Mouse (Mus musculus) megakaryocyte, embryonic 14.5 days (primary cell): Measurements from ENCODE around the gene Slc10a4.

Experiments
- FLI1 ChIP-seq: IDR thresholded peaks from 2 replicates; pipeline ENCODE4 v1.6.1; 2012; ENCODE audit warnings: low read length, inconsistent platforms, mixed read lengths
- GATA1 ChIP-seq: IDR thresholded peaks from 3 replicates; pipeline ENCODE4 v1.6.1; 2012; ENCODE audit warnings: mixed read lengths, low read length, inconsistent platforms, borderline replicate concordance

DNA sequence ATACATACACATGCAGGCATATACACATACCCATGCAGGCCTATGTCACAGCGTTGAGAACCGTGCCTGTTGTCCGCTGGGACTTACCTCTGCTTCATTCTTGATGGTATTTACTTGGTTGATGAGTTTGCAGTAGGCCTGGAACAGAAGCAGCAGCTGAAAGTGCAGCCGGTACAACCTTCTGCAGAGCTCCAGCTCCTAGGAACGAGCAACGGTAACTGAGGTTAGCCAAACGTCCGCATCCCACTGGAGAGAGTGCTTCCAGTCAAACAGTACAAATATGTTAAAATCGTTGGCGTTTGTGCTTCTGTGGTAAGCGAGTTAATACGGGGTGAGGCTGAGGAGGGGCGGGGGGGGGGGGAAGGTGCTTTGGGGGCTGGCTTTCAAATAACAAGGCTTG lies 17.1 kb downstream of the Slc10a4 start:
- TF ChIP-seq GATA1 (no peak), FLI1 (no peak)
